Mouse (Mus musculus) brain, embryonic 18.5 days (tissue): ENCODE measurements around the gene Kctd15.

Experiments
- DNase-seq: peaks from one replicate; pipeline ENCODE4 v3.0.0-alpha.2; 2012; ENCODE audit warnings: low read depth, low spot score

Gene Kctd15

GRCm38 (mm10) chr7:34629702-34630210 lies 26.8 kb downstream of the Kctd15 start:
- DNase-seq = no peak

GRCm38 (mm10) chr7:34620411-34620810 lies 36.1 kb downstream of the Kctd15 start:
- no peak for DNase-seq

GRCm38 (mm10) chr7:34618141-34618890 lies 38.2 kb downstream of the Kctd15 start:
- DNase-seq = no peak

GRCm38 (mm10) chr7:34616275-34616674 lies 40.3 kb downstream of the Kctd15 start:
- DNase-seq = no peak

- no peak for DNase-seq
Observed at GRCm38 (mm10) chr7:34610445-34610844, 46.1 kb downstream of the Kctd15 start.

GRCm38 (mm10) chr7:34607334-34607970 lies 49.1 kb downstream of the Kctd15 start:
- no peak for DNase-seq

GRCm38 (mm10) chr7:34606729-34607128 lies 49.8 kb downstream of the Kctd15 start:
- DNase-seq = no peak

- DNase-seq = no peak
Observed at GRCm38 (mm10) chr7:34606051-34606450, 50.5 kb downstream of the Kctd15 start.

GRCm38 (mm10) chr7:34598576-34598975 lies 58.0 kb downstream of the Kctd15 start:
- no peak for DNase-seq

- DNase-seq = no peak
Observed at GRCm38 (mm10) chr7:34597986-34598385, 58.5 kb downstream of the Kctd15 start.

- DNase-seq = no peak
Observed at GRCm38 (mm10) chr7:34596531-34597235, 59.8 kb downstream of the Kctd15 start.

GRCm38 (mm10) chr7:34595307-34595565 lies 61.3 kb downstream of the Kctd15 start:
- DNase-seq = no peak

GRCm38 (mm10) chr7:34594501-34595306 lies 61.8 kb downstream of the Kctd15 start:
- DNase-seq = no peak

GRCm38 (mm10) chr7:34590711-34591110 lies 65.8 kb downstream of the Kctd15 start:
- DNase-seq = no peak
